Mouse (Mus musculus) brain, embryonic 14.5 days (tissue): ENCODE measurements around the gene Pdzd2.

ENCODE experiments used
- CTCF ChIP-seq: fragments of 200-500 bp; IDR thresholded peaks from 2 replicates; pipeline ENCODE4 v1.5.1; 2012; ENCODE audit warnings: inconsistent platforms, mild to moderate bottlenecking, moderate library complexity, borderline replicate concordance; ENCODE audit not compliant: insufficient read depth, insufficient read length; ENCODE audit errors: extremely low read depth
- POLR2A ChIP-seq: fragments of 200-500 bp; IDR thresholded peaks from 2 replicates; pipeline ENCODE4 v1.6.1; 2012; ENCODE audit warnings: mild to moderate bottlenecking, inconsistent platforms, borderline replicate concordance; ENCODE audit not compliant: poor library complexity, insufficient read depth, insufficient read length, severe bottlenecking; ENCODE audit errors: extremely low read depth

GRCm38 (mm10) chr15:12341401-12341758 lies 398.3 kb downstream of the Pdzd2 start:
- TF ChIP-seq CTCF (no peak), POLR2A (no peak)
